Mouse (Mus musculus) ES-Bruce4 (cell line): ENCODE data around the gene Abca17.

Source experiments
- CTCF ChIP-seq: IDR thresholded peaks from one replicate; pipeline ENCODE4 v1.8.1; 2011; ENCODE audit warnings: low read depth, low read length
- EP300 ChIP-seq: IDR thresholded peaks from 2 replicates; pipeline ENCODE4 v1.6.1; 2011; ENCODE audit warnings: low read depth, low read length; ENCODE audit not compliant: insufficient read depth

DNA sequence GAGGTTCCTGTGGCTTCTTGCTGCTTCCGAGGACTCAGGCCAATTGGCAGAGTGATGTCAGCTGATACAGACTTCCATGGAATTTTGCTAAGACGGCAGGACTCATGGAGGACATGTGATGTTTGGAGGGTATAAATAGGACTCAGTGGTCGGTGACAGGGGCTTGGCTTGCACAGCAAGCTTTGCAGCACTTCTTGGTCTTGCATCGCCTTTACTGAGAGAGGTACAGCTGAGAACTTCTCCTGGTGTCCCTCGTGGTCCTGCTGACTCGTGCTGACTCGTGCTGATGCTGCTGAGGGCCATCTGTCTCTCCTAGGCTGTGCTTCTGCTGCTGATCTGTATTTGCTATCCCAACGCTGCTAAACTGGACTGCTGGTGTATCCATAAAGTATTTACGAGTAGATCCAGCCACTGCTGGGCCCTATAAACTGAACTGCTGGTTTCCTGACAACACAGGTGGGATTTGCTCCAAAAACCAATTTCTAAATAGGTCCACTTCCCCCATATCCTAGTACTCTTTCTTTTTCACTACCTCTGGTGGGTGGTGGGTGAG lies 67.5 kb downstream of the Abca17 start:
- TF ChIP-seq CTCF (no peak), EP300 (no peak)
